Mouse (Mus musculus) adrenal gland, postnatal 14 days (tissue): ENCODE results near the gene Tchh. TPM values are rescaled to one million over a fixed set of nuclear protein-coding genes. Genes with fewer than 3 reads are reported as not detected.
"Not testable (repeated sequence)": the region's sequence is repeated elsewhere in the genome, so short reads cannot be mapped to it uniquely, and the experiment has no call there.

ENCODE experiments used
- DNase-seq: peaks from one replicate; pipeline ENCODE4 v3.0.0; 2021; ENCODE audit warnings: mixed read lengths
- microRNA-seq, 2 experiments: library from miRNA; unstranded; fragments of <30 nt; microRNA quantifications; one replicate each; pipeline ENCODE4 v1.2.0; 2021
- total RNA-seq: library from RNA; stranded (reverse); gene quantifications from 2 replicates; pipeline ENCODE4 v1.2.3, GENCODE M21; 2021

Gene Tchh
- total RNA-seq, 1 experiment from 2014 or later = 0.37 TPM

DNA sequence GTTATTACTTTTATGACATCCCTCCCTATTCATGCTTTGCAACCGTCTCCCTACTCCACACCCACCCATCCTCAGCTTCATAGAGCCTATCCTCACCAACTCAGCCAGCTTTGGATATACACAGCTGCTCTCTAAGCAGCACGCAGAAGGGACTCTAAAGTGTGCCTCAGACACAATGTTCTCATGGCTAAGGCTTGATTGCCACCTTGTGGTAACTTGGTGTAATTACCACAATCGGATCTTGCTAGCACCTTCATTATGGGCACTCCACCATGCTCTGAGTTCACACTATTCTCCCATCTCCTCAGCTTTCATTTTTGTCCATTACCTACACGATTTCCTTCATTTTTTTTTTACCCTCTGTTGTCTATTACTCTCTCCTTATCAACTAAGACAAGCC lies 51.9 kb downstream of the Tchh start:
- DNase-seq = peak; percentile 59

DNA sequence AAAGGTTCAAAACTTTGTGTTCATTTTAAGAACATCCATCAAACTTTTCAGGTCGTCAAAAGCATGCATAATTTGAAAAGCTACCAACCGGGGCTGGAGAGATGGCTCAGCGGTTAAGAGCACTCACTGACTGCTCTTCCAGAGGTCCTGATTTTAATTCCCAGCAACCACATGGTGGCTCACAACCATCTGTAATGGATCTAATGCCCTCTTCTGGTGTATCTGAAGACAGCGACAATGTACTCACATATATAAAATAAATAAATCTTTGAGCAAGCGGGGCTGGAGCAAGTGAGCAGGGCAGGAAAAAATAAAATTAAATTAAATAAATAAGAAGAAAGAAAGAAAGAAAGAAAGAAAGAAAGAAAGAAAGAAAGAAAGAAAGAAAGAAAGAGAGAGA lies 52.6 kb downstream of the Tchh start:
- DNase-seq = not testable (repeated sequence)

DNA sequence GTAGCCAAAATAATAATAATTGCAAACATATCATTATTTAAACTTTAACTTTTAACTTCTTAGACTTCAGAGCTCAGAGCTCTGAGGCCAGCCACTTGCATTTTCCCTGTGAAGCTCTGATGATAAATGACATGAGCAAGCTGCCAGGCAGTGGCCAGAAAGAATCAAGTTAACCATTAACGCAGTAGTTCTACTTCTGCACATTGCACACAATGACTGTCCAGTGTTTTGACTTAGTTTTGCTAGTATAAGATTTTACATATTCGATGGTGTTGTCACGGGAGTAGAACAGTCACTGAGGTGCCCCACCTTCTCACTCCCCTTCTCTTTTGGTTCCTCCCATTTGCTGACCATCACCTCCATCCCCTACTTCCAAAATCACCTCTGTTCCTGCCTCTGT lies 55.0 kb downstream of the Tchh start:
- no peak for DNase-seq

Small RNA genes within 50 kb of the gene (microRNA-seq; reads per million reads assigned to microRNA genes)
- 0 reads per million in 2 experiments for gene Gm22752

Other genes starting within 250 kb of the Tchh start
- not detected in 2 replicates for gene Flg2, start 245.1 kb upstream of the Tchh start, total RNA-seq
- gene Flg, start 168.8 kb upstream of the Tchh start, total RNA-seq = not detected in 2 replicates
- gene Hrnr, start 122.6 kb upstream of the Tchh start, total RNA-seq = not detected in 2 replicates
- gene Rptn, start 48.6 kb upstream of the Tchh start, total RNA-seq = not detected in 2 replicates
- gene Tchhl1, start 26.4 kb downstream of the Tchh start, total RNA-seq = 0.15 TPM in 1 of 2 replicates, not detected in the other
- 217 and 219 TPM in 2 replicates for gene S100a11, start 78.2 kb downstream of the Tchh start, total RNA-seq
- 166 and 194 TPM in 2 replicates for gene S100a10, start 112.8 kb downstream of the Tchh start, total RNA-seq
- 0.56 and 1.4 TPM in 2 replicates for gene Tdpoz2, start 210.4 kb downstream of the Tchh start, total RNA-seq
- not detected in 2 replicates for gene Tdpoz1, start 234.0 kb downstream of the Tchh start, total RNA-seq